Mouse (Mus musculus) C2C12 (cell line): ENCODE measurements at regions not wholly inside any gene's neighbourhood (a gene's known extent, or its start where the extent isn't known, plus 50 kb on each side); places are given as distances from the start of the nearest gene placed in this dataset.

Source experiments
- H3K27me3 ChIP-seq: one replicate; pipeline ENCODE4 v1.6.1; 2011; ENCODE audit not compliant: control insufficient read depth, insufficient read depth, insufficient read length
- H3K36me3 ChIP-seq: one replicate; pipeline ENCODE4 v1.6.1; 2011; ENCODE audit not compliant: control insufficient read depth, insufficient read depth
- H3K4me3 ChIP-seq: one replicate; pipeline ENCODE4 v1.5.1; 2011; ENCODE audit warnings: mild to moderate bottlenecking, control low read depth; ENCODE audit not compliant: poor library complexity, insufficient read depth, severe bottlenecking
- H3K79me2 ChIP-seq: one replicate; pipeline ENCODE4 v1.6.1; 2011; ENCODE audit not compliant: control insufficient read depth, insufficient read depth
- H3K79me3 ChIP-seq: one replicate; pipeline ENCODE4 v1.6.1; 2011; ENCODE audit warnings: low read depth, control low read depth
- H3ac ChIP-seq: one replicate; pipeline ENCODE3; 2011; ENCODE audit warnings: low read depth; ENCODE audit not compliant: control insufficient read depth, insufficient read length
- CEBPB ChIP-seq: IDR thresholded peaks from one replicate; pipeline ENCODE4 v1.6.1; 2011; ENCODE audit warnings: low read depth, mild to moderate bottlenecking, control low read depth, moderate library complexity
- CTCF ChIP-seq: IDR thresholded peaks from one replicate; pipeline ENCODE4 v1.5.1; 2011; ENCODE audit not compliant: control insufficient read depth, insufficient read depth, insufficient read length
- FOSL1 ChIP-seq: IDR thresholded peaks from one replicate; pipeline ENCODE4 v1.8.0; 2011; ENCODE audit warnings: mild to moderate bottlenecking, low read length; ENCODE audit not compliant: poor library complexity, insufficient read depth, severe bottlenecking
- MAX ChIP-seq: IDR thresholded peaks from one replicate; pipeline ENCODE4 v1.6.1; 2011; ENCODE audit warnings: mild to moderate bottlenecking, control low read depth
- MYOD1 ChIP-seq: IDR thresholded peaks from one replicate; pipeline ENCODE4 v1.6.1; 2011; ENCODE audit warnings: low read depth; ENCODE audit not compliant: control insufficient read depth, insufficient read length
- MYOG ChIP-seq: IDR thresholded peaks from one replicate; pipeline ENCODE4 v1.6.1; 2011; ENCODE audit not compliant: control insufficient read depth, insufficient read length; ENCODE audit errors: extremely low read depth
- USF1 ChIP-seq: IDR thresholded peaks from one replicate; pipeline ENCODE4 v1.6.1; 2011; ENCODE audit warnings: low read depth, mild to moderate bottlenecking, control low read depth, moderate library complexity

GRCm38 (mm10) chr8:92460129-92460953 is 102.9 kb downstream of the Irx5 start:
- Histone ChIP-seq H3K4me3 (no peak overlapping the region), H3ac (no peak overlapping the region), H3K79me2 (no peaks in the 10 kb centered on the region), H3K27me3 (peaks cover 37% of the 10 kb centered on the region), H3K79me3 (no peaks in the 10 kb centered on the region), H3K36me3 (no peaks in the 10 kb centered on the region)
- TF ChIP-seq USF1 (no peak), CTCF (no peak), MYOG (no peak), MAX (no peak), FOSL1 (no peak), CEBPB (no peak), MYOD1 (no peak)

DNA sequence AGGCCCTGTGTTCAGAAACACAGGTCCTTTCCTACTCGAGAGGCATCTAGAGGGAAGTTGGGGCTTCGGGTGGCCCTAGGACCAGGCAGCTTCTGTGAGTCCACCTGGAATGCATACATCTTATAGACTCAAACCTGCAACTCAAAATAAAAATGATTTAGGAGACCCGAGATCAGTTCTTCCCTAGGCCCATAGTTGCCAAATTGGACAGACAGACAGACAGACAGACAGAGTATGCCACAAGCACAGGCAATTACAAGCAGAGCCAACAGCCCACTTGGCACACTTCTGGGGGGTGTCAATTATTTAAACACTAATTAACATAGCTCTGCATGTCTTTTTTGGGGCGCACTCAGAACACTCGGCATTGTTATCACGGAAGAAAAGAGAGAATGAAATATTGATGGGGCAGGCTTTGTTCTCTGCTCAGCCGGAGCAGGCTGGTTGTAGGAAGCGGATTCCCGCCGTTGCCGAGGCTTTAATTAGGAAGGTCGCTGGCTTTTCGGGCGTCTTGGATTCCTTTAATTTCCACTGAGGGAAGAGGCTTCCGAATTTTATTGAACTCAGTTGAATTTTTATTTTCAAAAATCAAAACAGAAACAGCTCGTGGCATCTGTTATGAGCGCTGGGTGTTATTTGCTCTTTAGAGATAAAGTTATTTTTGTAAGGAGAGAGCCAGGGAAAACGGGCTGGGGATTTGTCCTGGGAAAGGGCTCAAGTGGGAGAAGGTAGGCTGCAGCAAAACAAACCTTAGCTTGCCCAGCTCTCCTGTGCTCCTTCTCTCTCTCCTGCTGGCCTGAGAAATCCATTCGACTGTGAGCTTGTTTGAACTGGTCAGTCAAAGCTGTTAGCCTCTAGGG is 111.9 kb downstream of the Irx5 start:
- H3ac ChIP-seq, result no peak overlapping the region
- H3K36me3 ChIP-seq, result no peaks in the 10 kb centered on the region
- H3K27me3 ChIP-seq, result peaks cover 27% of the 10 kb centered on the region
- no peak for TF ChIP-seq CEBPB
- TF ChIP-seq MAX, result no peak
- no peak for TF ChIP-seq USF1
- TF ChIP-seq FOSL1, result no peak
- no peak for TF ChIP-seq MYOD1
- TF ChIP-seq CTCF, result no peak
- TF ChIP-seq MYOG, result no peak
- H3K79me3 ChIP-seq, result no peaks in the 10 kb centered on the region
- no peaks in the 10 kb centered on the region for H3K79me2 ChIP-seq
- no peak overlapping the region for H3K4me3 ChIP-seq

DNA sequence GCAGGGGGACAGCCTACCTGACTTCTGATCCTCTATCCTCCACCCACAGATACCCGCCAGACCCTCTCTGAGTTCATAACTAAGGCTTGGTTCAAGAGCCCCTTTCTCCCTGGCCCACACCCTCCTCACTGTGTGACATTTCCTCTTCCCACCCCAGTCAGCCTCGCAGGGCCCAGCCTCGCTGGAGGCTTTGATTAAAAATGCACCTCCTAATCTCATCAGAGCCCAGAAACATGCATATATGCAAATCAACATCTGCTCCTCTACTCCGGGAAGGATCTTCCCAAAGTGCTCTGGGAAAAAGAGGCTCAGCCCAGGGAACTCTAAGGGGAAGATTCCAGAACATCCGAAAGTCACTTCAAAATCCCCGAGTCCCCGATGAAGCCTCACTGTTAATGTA is 114.8 kb downstream of the Irx5 start:
- H3K36me3 ChIP-seq, result no peaks in the 10 kb centered on the region
- no peak overlapping the region for H3K4me3 ChIP-seq
- no peaks in the 10 kb centered on the region for H3K79me3 ChIP-seq

DNA sequence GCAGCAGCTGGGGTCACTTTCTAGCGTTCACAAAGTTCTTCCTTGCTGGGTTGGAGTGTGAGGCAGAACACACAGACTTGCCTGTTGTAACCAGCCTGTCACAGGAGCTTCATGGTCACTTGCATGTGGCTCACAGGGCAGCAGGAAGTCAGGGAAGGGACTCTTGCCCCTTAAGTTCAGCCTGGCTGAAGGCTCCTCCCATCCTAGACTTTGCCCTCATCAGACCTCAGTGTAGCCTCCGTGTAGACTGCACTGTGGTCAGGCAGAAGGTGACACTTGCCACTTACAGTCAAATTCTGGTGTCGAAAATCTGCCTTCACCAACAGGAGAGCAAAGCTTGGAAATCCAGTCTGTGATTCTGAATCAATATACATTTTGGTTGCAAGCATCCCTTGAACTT is 115.4 kb downstream of the Irx5 start:
- Histone ChIP-seq H3ac (no peak overlapping the region), H3K4me3 (no peak overlapping the region), H3K79me2 (no peaks in the 10 kb centered on the region), H3K79me3 (no peaks in the 10 kb centered on the region), H3K27me3 (peaks cover 21% of the 10 kb centered on the region), H3K36me3 (no peaks in the 10 kb centered on the region)
- TF ChIP-seq MAX (no peak), MYOG (no peak)

More for the DNA sequence above, 114.8 kb downstream of the Irx5 start:
- H3K27me3 ChIP-seq, result peaks cover 27% of the 10 kb centered on the region
- H3ac ChIP-seq, result no peak overlapping the region
- H3K79me2 ChIP-seq, result no peaks in the 10 kb centered on the region
- no peak for TF ChIP-seq MYOG
- no peak for TF ChIP-seq MAX
- no peak for TF ChIP-seq FOSL1
- no peak for TF ChIP-seq CTCF
- no peak for TF ChIP-seq USF1
- TF ChIP-seq MYOD1, result no peak
- no peak for TF ChIP-seq CEBPB

- peaks cover 10% of the 10 kb centered on the region for H3K27me3 ChIP-seq
- no peak overlapping the region for H3ac ChIP-seq
- H3K36me3 ChIP-seq, result no peaks in the 10 kb centered on the region
- no peak overlapping the region for H3K4me3 ChIP-seq
- no peaks in the 10 kb centered on the region for H3K79me2 ChIP-seq
- H3K79me3 ChIP-seq, result no peaks in the 10 kb centered on the region
- TF ChIP-seq FOSL1, result no peak
- no peak for TF ChIP-seq USF1
- no peak for TF ChIP-seq MAX
- no peak for TF ChIP-seq CEBPB
- no peak for TF ChIP-seq MYOG
- no peak for TF ChIP-seq MYOD1
- no peak for TF ChIP-seq CTCF
Measured at GRCm38 (mm10) chr8:92482393-92482792, 125.0 kb downstream of the Irx5 start.
